Mouse (Mus musculus) right cerebral cortex, postnatal 25 days (tissue): ENCODE results near the gene Msn.
"Not testable (repeated sequence)": the region's sequence is repeated elsewhere in the genome, so short reads cannot be mapped to it uniquely, and the experiment has no call there.

Experiments used
- DNase-seq: peaks from one replicate; pipeline ENCODE4 v3.0.0; 2022

Gene Msn

DNA sequence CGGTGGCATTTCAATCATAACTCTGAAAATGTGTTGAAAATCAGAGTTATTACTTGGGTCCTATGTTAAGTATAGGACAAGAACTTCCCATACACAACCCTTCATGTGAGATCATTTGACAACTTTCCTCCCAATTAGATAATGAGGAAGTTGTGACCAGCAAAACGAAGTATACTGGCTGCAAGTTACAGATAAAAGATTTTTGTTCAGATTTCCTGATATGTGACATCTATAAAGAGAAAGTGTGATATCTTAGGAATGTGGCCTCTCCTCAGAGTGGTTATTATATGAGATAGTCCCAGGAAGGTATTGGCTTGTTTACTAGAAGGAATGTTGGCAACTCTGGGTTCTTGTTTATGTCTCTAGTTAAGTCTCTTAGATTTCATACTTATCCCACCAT lies 52.4 kb downstream of the Msn start:
- DNase-seq: no peak

DNA sequence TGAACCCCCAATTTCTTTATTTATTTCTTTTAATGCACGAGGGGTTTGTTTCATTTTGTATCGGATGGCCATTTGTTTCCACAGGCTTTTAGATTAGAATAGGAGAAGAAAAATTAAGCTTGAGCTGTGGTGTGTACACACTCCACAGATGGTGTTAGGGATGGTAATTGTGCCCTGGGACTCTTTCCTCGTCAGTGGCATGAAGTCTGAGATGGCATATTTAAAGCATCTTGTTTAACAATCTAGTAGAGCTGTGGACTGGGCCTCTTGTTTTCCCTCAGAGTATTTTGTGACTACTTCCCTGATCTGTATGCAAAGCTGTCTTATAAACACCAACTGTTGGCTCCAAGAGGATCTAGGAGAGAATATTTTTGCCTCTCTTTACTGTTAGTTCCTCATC lies 57.5 kb downstream of the Msn start:
- no peak for DNase-seq

- DNase-seq: no peak
These were observed 62.1 kb downstream of the Msn start for GRCm38 (mm10) chrX:96157936-96158335.

GRCm38 (mm10) chrX:96162571-96162970 lies 66.7 kb downstream of the Msn start:
- no peak for DNase-seq

- no peak for DNase-seq
These were observed 76.0 kb downstream of the Msn start for GRCm38 (mm10) chrX:96171645-96172388.

DNA sequence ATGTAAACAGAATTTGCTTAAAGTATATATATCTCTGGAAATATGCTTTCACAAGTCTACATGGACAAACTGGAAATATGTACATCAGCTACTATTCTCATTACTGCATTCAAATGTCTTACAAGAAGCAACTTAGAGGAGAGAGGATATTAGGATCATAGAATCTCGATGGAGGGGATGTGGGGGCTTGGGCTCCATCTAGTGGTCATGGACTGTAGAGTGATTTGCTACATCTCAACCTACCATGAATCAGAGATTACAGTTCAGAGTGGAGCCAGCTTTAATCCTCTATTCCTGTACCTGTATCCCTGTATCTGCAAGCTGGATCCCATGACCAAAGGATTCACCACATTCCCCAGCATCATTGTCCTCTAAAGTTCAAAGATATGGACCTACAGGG lies 82.6 kb downstream of the Msn start:
- DNase-seq: no peak

GRCm38 (mm10) chrX:96184100-96184732 lies 88.4 kb downstream of the Msn start:
- no peak for DNase-seq

- not testable (repeated sequence) for DNase-seq
These were observed 109.3 kb downstream of the Msn start for GRCm38 (mm10) chrX:96205143-96205542.

DNA sequence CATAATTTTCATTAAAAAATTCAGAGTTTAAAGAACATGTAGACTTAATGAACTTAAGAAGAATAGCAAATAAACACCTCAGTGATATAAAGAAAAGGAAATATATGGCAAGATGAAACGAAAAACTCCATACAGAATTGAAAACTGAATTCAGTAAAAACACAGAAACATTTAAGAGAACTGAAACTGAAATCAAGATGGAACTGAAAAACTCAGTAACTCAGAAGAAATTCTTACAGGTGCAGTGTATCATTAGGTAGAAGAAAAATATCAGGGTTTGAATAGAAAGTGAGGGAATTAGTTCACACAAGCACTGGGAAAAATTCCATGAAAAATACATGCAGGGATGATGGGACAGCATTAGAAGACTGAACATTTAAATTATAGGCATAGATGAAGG lies 111.0 kb downstream of the Msn start:
- no peak for DNase-seq

DNA sequence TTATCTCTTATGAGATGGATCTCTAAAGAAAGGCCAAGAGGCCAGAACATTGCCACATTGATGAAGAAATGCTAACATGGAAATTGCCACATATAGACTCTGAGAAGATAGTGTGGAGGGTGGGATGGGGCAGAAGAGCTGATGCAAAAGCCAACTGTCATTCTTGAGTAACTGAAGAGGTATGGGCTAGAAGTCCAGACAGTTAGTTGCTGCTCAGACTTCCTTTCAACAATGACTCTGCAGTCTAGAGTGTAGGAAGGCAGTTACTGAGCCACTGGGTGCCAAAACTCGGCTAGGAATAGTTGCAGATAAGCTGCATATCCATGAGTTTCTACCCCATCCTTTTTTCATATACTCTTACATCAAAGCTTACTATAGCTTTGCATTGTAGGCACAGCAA lies 122.2 kb downstream of the Msn start:
- no peak for DNase-seq
